31 mouse cellular contexts compared by ENCODE assay signal in genomic region chr16:56795481-56796139, GRCm38 (mm10). TPM values are rescaled to one million over a fixed set of nuclear protein-coding genes. Genes with fewer than 3 reads are reported as not detected.
DNase-seq lines count a peak whose midpoint lies in the region; ATAC-seq and TF ChIP-seq lines count a peak whose summit lies in the region.
"Had no signal": no experiment of that assay in that cellular context is flagged by ENCODE, and none has a peak within 500 bp of the region (broad histone marks: within the 10 kb centered on the region; RNA-seq: fewer than 3 reads in every experiment).

TSS of gene Adgrg7 (minus strand) at chr16:56795855.

- H3K4me2 ChIP-seq in liver, embryonic 14.5 days (ENCODE audit: low read depth) = peak within 1 kb of the TSS; percentile 26
- H3K4me2 ChIP-seq in liver, embryonic 11.5 days = no peak within 1 kb of the TSS
- H3K4me2 ChIP-seq in intestine, postnatal 0 days (replicated peaks; ENCODE audit: low read depth) = peak within 1 kb of the TSS; percentile 58
- H3K4me2 ChIP-seq: forebrain, embryonic 13.5 days; heart, embryonic 11.5 days; hindbrain, embryonic 15.5 days; limb, embryonic 13.5 days; lung, embryonic 14.5 days; midbrain, embryonic 13.5 days had no signal

- no peak within 1 kb of the TSS for H3K9ac ChIP-seq in liver, embryonic 14.5 days (replicated peaks)
- H3K9ac ChIP-seq in liver, embryonic 11.5 days (ENCODE audit: low read depth, low read length) = no peak within 1 kb of the TSS
- peak within 1 kb of the TSS; percentile 8; the same call in 1 of the 2 replicates for H3K9ac ChIP-seq in intestine, postnatal 0 days (ENCODE audit: low read depth, low read length)
- H3K9ac ChIP-seq: forebrain, embryonic 13.5 days; hindbrain, embryonic 15.5 days; limb, embryonic 13.5 days; lung, embryonic 14.5 days; midbrain, embryonic 13.5 days had no signal

- H3K27ac ChIP-seq in liver, embryonic 14.5 days = no peak within 1 kb of the TSS
- H3K27ac ChIP-seq in liver, embryonic 11.5 days (ENCODE audit: low read depth, low read length) = no peak within 1 kb of the TSS
- no peak within 1 kb of the TSS for H3K27ac ChIP-seq in bone marrow, adult 2 months (ENCODE audit: control insufficient read depth, insufficient read depth, low read depth, low read length, poor library complexity)
- H3K27ac ChIP-seq in intestine, postnatal 0 days (ENCODE audit: low read depth, low read length) = peak within 1 kb of the TSS; percentile 73
- H3K27ac ChIP-seq in small intestine, adult 2 months (ENCODE audit: insufficient read depth, low read depth, low read length) = peak within 1 kb of the TSS; percentile 80
- H3K27ac ChIP-seq in gastrocnemius, adult 2 months = no peak within 1 kb of the TSS
- H3K27ac ChIP-seq: forebrain, embryonic 13.5 days; hindbrain, embryonic 15.5 days; limb, embryonic 13.5 days; midbrain, embryonic 13.5 days had no signal

- TF ChIP-seq EP300 in liver, embryonic 14.5 days (IDR thresholded peaks at IDR 0.05; ENCODE audit: low read depth) = no peak

- intact Hi-C loops in gastrocnemius, adult 2 months (cut with DNase I) = no loop called here

- WGBS in liver, embryonic 14.5 days (ENCODE audit: insufficient replicate concordance) = 29% methylated on average over 8 of the region's 8 CpGs
- 58% methylated on average over 8 of the region's 8 CpGs for WGBS in liver, embryonic 11.5 days
- 31% methylated on average over 8 of the region's 8 CpGs for WGBS in bone marrow, adult 2 months
- WGBS in intestine, postnatal 0 days = 38% methylated on average over 8 of the region's 8 CpGs
- WGBS in small intestine, adult 2 months = 24% methylated on average over 8 of the region's 8 CpGs

- no peak within 1 kb of the TSS for H3K4me3 ChIP-seq in liver, embryonic 14.5 days (ENCODE audit: insufficient read depth in 1 of 2, low read depth in 2 of 2, low read length in 2 of 2)
- no peak within 1 kb of the TSS for H3K4me3 ChIP-seq in liver, embryonic 11.5 days (ENCODE audit: low read depth, low read length)
- peak within 1 kb of the TSS; percentile 42 for H3K4me3 ChIP-seq in bone marrow, adult 2 months (replicated peaks; ENCODE audit: control insufficient read depth, low read depth, low read length)
- peak within 1 kb of the TSS; percentile 50 for H3K4me3 ChIP-seq in intestine, postnatal 0 days (ENCODE audit: low read depth, low read length)
- peak within 1 kb of the TSS; percentile 52 for H3K4me3 ChIP-seq in small intestine, adult 2 months (ENCODE audit: low read depth, low read length)
- no peak within 1 kb of the TSS for H3K4me3 ChIP-seq in gastrocnemius, adult 2 months
- H3K4me3 ChIP-seq: forebrain, embryonic 13.5 days; hindbrain, embryonic 15.5 days; limb, embryonic 13.5 days; midbrain, embryonic 13.5 days had no signal

- TF ChIP-seq POLR2A in bone marrow, adult 2 months (IDR thresholded peaks at IDR 0.05; ENCODE audit: borderline replicate concordance, control insufficient read depth, low read depth, low read length) = no peak
- no peak for TF ChIP-seq POLR2A in small intestine, adult 2 months (IDR thresholded peaks at IDR 0.05; ENCODE audit: low read depth, low read length)

- peaks cover 4 to 14% of the 10 kb centered on the region in 2 experiments for H3K4me1 ChIP-seq in liver, embryonic 14.5 days (replicated peaks; ENCODE audit: control insufficient read depth in 2 of 2, insufficient read depth in 2 of 2, low read length in 1 of 2)
- H3K4me1 ChIP-seq in liver, embryonic 11.5 days (replicated peaks; ENCODE audit: control insufficient read depth, insufficient read depth, low read length) = peaks cover under 1% of the 10 kb centered on the region
- no peaks in the 10 kb centered on the region for H3K4me1 ChIP-seq in bone marrow, adult 2 months (ENCODE audit: control insufficient read depth, insufficient read depth, low read length)
- 0 out of 2 replicates have a peak, but pooled peaks cover 3% of the 10 kb centered on the region for H3K4me1 ChIP-seq in intestine, postnatal 0 days (replicated peaks; ENCODE audit: control insufficient read depth, insufficient read depth, low read length)
- H3K4me1 ChIP-seq in small intestine, adult 2 months (ENCODE audit: control insufficient read depth, insufficient read depth, insufficient read length, low read length) = peaks cover 12% of the 10 kb centered on the region; the same call in 1 of the 2 replicates
- H3K4me1 ChIP-seq: forebrain, embryonic 13.5 days; hindbrain, embryonic 15.5 days; limb, embryonic 13.5 days; midbrain, embryonic 13.5 days had no signal

- no peak for ATAC-seq in liver, embryonic 14.5 days (ENCODE audit: insufficient read depth)
- ATAC-seq in liver, embryonic 11.5 days (replicated peaks; ENCODE audit: low FRiP score) = no peak
- ATAC-seq in intestine, postnatal 0 days = peak; percentile 84
- ATAC-seq: activated CD4-positive, CD25-positive, alpha-beta regulatory T cell, adult 4 months; forebrain, embryonic 13.5 days; midbrain, embryonic 13.5 days had no signal

- no peaks in the 10 kb centered on the region for H3K9me3 ChIP-seq in liver, embryonic 14.5 days (ENCODE audit: control insufficient read depth, low read length)
- no peaks in the 10 kb centered on the region for H3K9me3 ChIP-seq in liver, embryonic 11.5 days (ENCODE audit: control insufficient read depth, low read length)
- H3K9me3 ChIP-seq in intestine, postnatal 0 days (ENCODE audit: control insufficient read depth) = no peaks in the 10 kb centered on the region
- H3K9me3 ChIP-seq: forebrain, embryonic 13.5 days; hindbrain, embryonic 15.5 days; limb, embryonic 13.5 days; midbrain, embryonic 13.5 days had no signal

- TF ChIP-seq CTCF in liver, embryonic 14.5 days (IDR thresholded peaks at IDR 0.05; ENCODE audit: low read depth) = no peak
- TF ChIP-seq CTCF in bone marrow, adult 2 months (IDR thresholded peaks at IDR 0.05; ENCODE audit: control insufficient read depth, insufficient read depth, low read length) = no peak
- TF ChIP-seq CTCF in intestine, postnatal 0 days (IDR thresholded peaks at IDR 0.05; ENCODE audit: low read depth) = no peak
- TF ChIP-seq CTCF in small intestine, adult 2 months (IDR thresholded peaks at IDR 0.05; ENCODE audit: extremely low read depth, insufficient read length, insufficient replicate concordance, low read depth, low read length) = no peak
- TF ChIP-seq CTCF in gastrocnemius, adult 2 months (IDR thresholded peaks at IDR 0.05) = no peak

- DNase-seq in liver, embryonic 14.5 days (ENCODE audit: low read depth in 3 of 3, low spot score in 3 of 3) = no peak
- DNase-seq in liver, embryonic 11.5 days (ENCODE audit: low spot score) = no peak
- no peak for DNase-seq in gastrocnemius, adult 2 months
- no peak for DNase-seq in gastrocnemius, adult 18-20 months (ENCODE audit: low spot score)
- DNase-seq in heart, postnatal 4 days = no peak
- DNase-seq: adrenal gland, postnatal 14 days; cerebellum, adult 2 months; gastrocnemius, postnatal 36 days; heart, postnatal 10 days; kidney, adult 11 months; layer of hippocampus, postnatal 36 days; lung, embryonic 14.5 days; lung, postnatal 4 days; right cerebral cortex, postnatal 14 days; thymus, adult 2 months had no signal

- H3K36me3 ChIP-seq in liver, embryonic 14.5 days (replicated peaks; ENCODE audit: control insufficient read depth, insufficient read depth, low read depth) = no peaks in the 10 kb centered on the region
- no peaks in the 10 kb centered on the region for H3K36me3 ChIP-seq in liver, embryonic 11.5 days (ENCODE audit: control insufficient read depth, insufficient read depth, low read length)
- no peaks in the 10 kb centered on the region for H3K36me3 ChIP-seq in intestine, postnatal 0 days (ENCODE audit: control insufficient read depth, insufficient read depth)
- no peaks in the 10 kb centered on the region for H3K36me3 ChIP-seq in small intestine, adult 2 months (ENCODE audit: control insufficient read depth, insufficient read depth, low read length)
- H3K36me3 ChIP-seq: hindbrain, embryonic 15.5 days; limb, embryonic 13.5 days; midbrain, embryonic 13.5 days had no signal

- H3K27me3 ChIP-seq in liver, embryonic 14.5 days (ENCODE audit: control insufficient read depth, insufficient read depth, low read length) = no peaks in the 10 kb centered on the region
- no peaks in the 10 kb centered on the region for H3K27me3 ChIP-seq in liver, embryonic 11.5 days (replicated peaks; ENCODE audit: control insufficient read depth, insufficient read depth, low read length)
- no peaks in the 10 kb centered on the region for H3K27me3 ChIP-seq in intestine, postnatal 0 days (replicated peaks; ENCODE audit: control insufficient read depth, insufficient read depth, low read length)
- H3K27me3 ChIP-seq in small intestine, adult 2 months (ENCODE audit: control insufficient read depth, insufficient read depth, low read length) = no peaks in the 10 kb centered on the region
- H3K27me3 ChIP-seq: forebrain, embryonic 13.5 days; hindbrain, embryonic 15.5 days; limb, embryonic 13.5 days; midbrain, embryonic 13.5 days had no signal

RNA-seq across cellular contexts. Expression of gene Adgrg7, which starts in this region (rescaled TPM):
- 0.02 and 0.04 TPM in 2 replicates for polyA plus RNA-seq in liver, embryonic 14.5 days (2012; rRNA removed)
- 0.09 TPM in 1 of 2 replicates, not detected in the other for polyA plus RNA-seq in liver, embryonic 14.5 days (2014; fragmentation: Nextera tagmentation; extraction: Ambion mirVana)
- polyA plus RNA-seq in liver, embryonic 11.5 days (2014; fragmentation: Nextera tagmentation; extraction: Ambion mirVana) = not detected in 2 replicates
- polyA plus RNA-seq in bone marrow, adult 2 months (2011; ENCODE audit: insufficient read depth, insufficient read length, low replicate concordance, missing spikeins) = 0.36 and 0.55 TPM in 2 replicates
- polyA plus RNA-seq in intestine, postnatal 0 days (2015; fragmentation: Nextera tagmentation; extraction: Ambion mirVana) = 18.4 and 21.0 TPM in 2 replicates
- polyA plus RNA-seq in small intestine, adult 2 months (2012; rRNA removed) = 3.0 and 8.0 TPM in 2 replicates
- total RNA-seq in gastrocnemius, adult 2 months (2021) = not detected
- total RNA-seq in gastrocnemius, adult 18-20 months (2021) = not detected
- not detected for total RNA-seq in heart, postnatal 4 days (2021)
- total RNA-seq: adrenal gland, postnatal 14 days; gastrocnemius, postnatal 36 days; heart, postnatal 10 days; layer of hippocampus, adult 18-20 months; layer of hippocampus, postnatal 36 days; left cerebral cortex, postnatal 14 days had no signal
- polyA plus RNA-seq: activated CD4-positive, CD25-positive, alpha-beta regulatory T cell, adult 4 months; cerebellum, adult 2 months; embryonic facial prominence, embryonic 11.5 days; forebrain, embryonic 13.5 days; frontal cortex, adult 2 months; heart, embryonic 11.5 days; hindbrain, embryonic 15.5 days; kidney, embryonic 16.5 days; limb, embryonic 13.5 days; lung, embryonic 14.5 days; midbrain, embryonic 13.5 days; neural tube, embryonic 14.5 days; urinary bladder, adult 2 months had no signal

Comparison
In these comparisons a context has a peak if more than half of its experiments do, and no peak if none do; other contexts are left out.
1. H3K27ac ChIP-seq: peak in intestine, postnatal 0 days (single experiment) and small intestine, adult 2 months (single experiment); none in liver, embryonic 14.5 days (single experiment), liver, embryonic 11.5 days (single experiment), bone marrow, adult 2 months (single experiment) and gastrocnemius, adult 2 months (single experiment).
2. H3K4me3 ChIP-seq: peak in bone marrow, adult 2 months (single experiment), intestine, postnatal 0 days (single experiment) and small intestine, adult 2 months (single experiment); none in liver, embryonic 14.5 days (0 of 2), liver, embryonic 11.5 days (single experiment) and gastrocnemius, adult 2 months (single experiment).